Mouse (Mus musculus) heart, embryonic 15.5 days (tissue): Measurements from ENCODE around the gene Fam131a. TPM values are rescaled to one million over a fixed set of nuclear protein-coding genes. Genes with fewer than 3 reads are reported as not detected.

Experiments used
- ATAC-seq: fragments of 200-750 bp; cut with Nextera tagmentation; replicated peaks from 2 replicates; pipeline ENCODE4 v1.8.0; 2017; ENCODE audit warnings: low read depth, moderate TSS enrichment; ENCODE audit not compliant: insufficient number of reproducible peaks, insufficient read depth, low FRiP score
- H3K27ac ChIP-seq: fragments of 300-500 bp; sonication (generic); 2 replicates; pipeline ENCODE4 v1.5.1; 2015; ENCODE audit warnings: mild to moderate bottlenecking, inconsistent platforms
- H3K27me3 ChIP-seq: fragments of 300-500 bp; sonication (generic); 2 replicates; pipeline ENCODE4 v1.6.1; 2015; ENCODE audit warnings: inconsistent platforms
- H3K36me3 ChIP-seq: fragments of 300-500 bp; sonication (generic); 2 replicates; pipeline ENCODE4 v1.6.1; 2015; ENCODE audit warnings: mild to moderate bottlenecking, inconsistent platforms
- H3K4me1 ChIP-seq: fragments of 300-500 bp; sonication (generic); replicated peaks from 2 replicates; pipeline ENCODE4 v1.6.1; 2015; ENCODE audit warnings: inconsistent platforms
- H3K4me2 ChIP-seq: fragments of 300-500 bp; sonication (generic); 2 replicates; pipeline ENCODE4 v1.6.1; 2015; ENCODE audit warnings: inconsistent platforms, mild to moderate bottlenecking, moderate library complexity
- H3K4me3 ChIP-seq: fragments of 300-500 bp; sonication (generic); 2 replicates; pipeline ENCODE4 v1.5.1; 2015; ENCODE audit warnings: mild to moderate bottlenecking, inconsistent platforms
- H3K9ac ChIP-seq: fragments of 300-500 bp; sonication (generic); 2 replicates; pipeline ENCODE4 v1.6.1; 2015; ENCODE audit warnings: mild to moderate bottlenecking, inconsistent platforms
- H3K9me3 ChIP-seq: fragments of 300-500 bp; sonication (generic); replicated peaks from 2 replicates; pipeline ENCODE4 v1.6.1; 2016; ENCODE audit warnings: inconsistent platforms
- WGBS: fragments of 180-500 bp; shearing (Covaris S2); methylation state at CpG from one replicate; pipeline ENCODE4 v1.1.7; 2015; ENCODE audit warnings: mixed read lengths; 5-methylcytosine and 5-hydroxymethylcytosine counted together
- polyA plus RNA-seq: library from polyadenylated mRNA; unstranded; fragments of >200 nt; fragmentation: Nextera tagmentation; extraction: Ambion mirVana; gene quantifications from 2 replicates; pipeline ENCODE4 v1.2.1, GENCODE M21; 2015

The Fam131a gene
- polyA plus RNA-seq, 1 experiment from 2014 or later = 7.1 TPM

GRCm38 (mm10) chr16:20710370-20710769 lies 17.3 kb downstream of the Fam131a start:
- Histone ChIP-seq H3K4me2 (no peak overlapping the region), H3K4me3 (no peak overlapping the region), H3K9ac (no peak overlapping the region), H3K27ac (no peak overlapping the region), H3K36me3 (no peaks in the 10 kb centered on the region; the same call in 1 of the 2 replicates), H3K27me3 (no peaks in the 10 kb centered on the region), H3K4me1 (peaks cover 12% of the 10 kb centered on the region), H3K9me3 (no peaks in the 10 kb centered on the region)
- WGBS = 92% methylated on average over 11 of the region's 11 CpGs
- ATAC-seq = no peak

GRCm38 (mm10) chr16:20710810-20711209 lies 17.8 kb downstream of the Fam131a start:
- Histone ChIP-seq H3K4me3 (no peak overlapping the region), H3K9ac (no peak overlapping the region), H3K4me1 (peaks cover 17% of the 10 kb centered on the region), H3K27ac (no peak overlapping the region), H3K4me2 (no peak overlapping the region), H3K27me3 (no peaks in the 10 kb centered on the region), H3K36me3 (no peaks in the 10 kb centered on the region; the same call in 1 of the 2 replicates), H3K9me3 (no peaks in the 10 kb centered on the region)
- ATAC-seq = no peak
- WGBS = 83% methylated on average over 4 of the region's 4 CpGs

GRCm38 (mm10) chr16:20712190-20712589 lies 19.1 kb downstream of the Fam131a start:
- Histone ChIP-seq H3K4me2 (no peak overlapping the region), H3K4me1 (peaks cover 26% of the 10 kb centered on the region), H3K9me3 (no peaks in the 10 kb centered on the region), H3K27ac (no peak overlapping the region), H3K9ac (no peak overlapping the region), H3K27me3 (no peaks in the 10 kb centered on the region), H3K36me3 (no peaks in the 10 kb centered on the region; the same call in 1 of the 2 replicates), H3K4me3 (no peak overlapping the region)
- ATAC-seq = no peak
- WGBS = 73% methylated on average over 9 of the region's 9 CpGs

GRCm38 (mm10) chr16:20712889-20713288 lies 19.8 kb downstream of the Fam131a start:
- H3K36me3 ChIP-seq = no peaks in the 10 kb centered on the region; the same call in 1 of the 2 replicates
- H3K9me3 ChIP-seq = no peaks in the 10 kb centered on the region
- peaks cover 26% of the 10 kb centered on the region for H3K4me1 ChIP-seq
- no peak overlapping the region for H3K4me2 ChIP-seq
- WGBS = 62% methylated on average over 7 of the region's 7 CpGs
- ATAC-seq = no peak
- no peaks in the 10 kb centered on the region for H3K27me3 ChIP-seq
- H3K27ac ChIP-seq = no peak overlapping the region
- no peak overlapping the region for H3K9ac ChIP-seq
- no peak overlapping the region for H3K4me3 ChIP-seq

GRCm38 (mm10) chr16:20714307-20715080 lies 21.5 kb downstream of the Fam131a start:
- Histone ChIP-seq H3K4me2 (peak overlapping the region; percentile 97), H3K9ac (0 out of 2 replicates have a peak overlapping the region, but pooled peaks have one; percentile 83), H3K4me3 (0 out of 2 replicates have a peak overlapping the region, but pooled peaks have one; percentile 88)

GRCm38 (mm10) chr16:20715161-20715560 lies 22.1 kb downstream of the Fam131a start:
- Histone ChIP-seq H3K36me3 (peaks cover 3% of the 10 kb centered on the region; the same call in 1 of the 2 replicates), H3K4me3 (peak overlapping the region; percentile 88), H3K27ac (no peak overlapping the region), H3K27me3 (no peaks in the 10 kb centered on the region), H3K4me2 (peak overlapping the region; percentile 97), H3K9ac (peak overlapping the region; percentile 83), H3K9me3 (no peaks in the 10 kb centered on the region), H3K4me1 (peaks cover 33% of the 10 kb centered on the region)
- WGBS = 66% methylated on average over 2 of the region's 2 CpGs
- no peak for ATAC-seq

More at GRCm38 (mm10) chr16:20714307-20715080, 21.5 kb downstream of the Fam131a start:
- H3K4me1 ChIP-seq = peaks cover 33% of the 10 kb centered on the region
- H3K36me3 ChIP-seq = no peaks in the 10 kb centered on the region; the same call in 1 of the 2 replicates
- no peaks in the 10 kb centered on the region for H3K27me3 ChIP-seq
- 61% methylated on average over 11 of the region's 11 CpGs for WGBS
- H3K27ac ChIP-seq = no peak overlapping the region
- H3K9me3 ChIP-seq = no peaks in the 10 kb centered on the region
- no peak for ATAC-seq

GRCm38 (mm10) chr16:20715566-20715965 lies 22.5 kb downstream of the Fam131a start:
- peaks cover 7% of the 10 kb centered on the region; the same call in 1 of the 2 replicates for H3K36me3 ChIP-seq
- H3K27ac ChIP-seq = peak overlapping the region; percentile 93
- H3K4me3 ChIP-seq = peak overlapping the region; percentile 88
- 3% methylated on average over 12 of the region's 12 CpGs for WGBS
- H3K4me1 ChIP-seq = peaks cover 33% of the 10 kb centered on the region
- peak; percentile 2; the same call in 1 of the 2 replicates for ATAC-seq
- peak overlapping the region; percentile 97 for H3K4me2 ChIP-seq
- H3K9ac ChIP-seq = peak overlapping the region; percentile 83
- no peaks in the 10 kb centered on the region for H3K9me3 ChIP-seq
- no peaks in the 10 kb centered on the region for H3K27me3 ChIP-seq

- H3K36me3 ChIP-seq = peaks cover 9% of the 10 kb centered on the region; the same call in 1 of the 2 replicates
- H3K9me3 ChIP-seq = no peaks in the 10 kb centered on the region
- ATAC-seq = peak; percentile 82
- peaks cover 33% of the 10 kb centered on the region for H3K4me1 ChIP-seq
- H3K9ac ChIP-seq = peak overlapping the region; percentile 83
- H3K27ac ChIP-seq = peak overlapping the region; percentile 93
- no peaks in the 10 kb centered on the region for H3K27me3 ChIP-seq
- H3K4me3 ChIP-seq = peak overlapping the region; percentile 88
- H3K4me2 ChIP-seq = peak overlapping the region; percentile 97
- under 1% methylated on average over 60 of the region's 68 CpGs for WGBS
These were observed 23.2 kb downstream of the Fam131a start for GRCm38 (mm10) chr16:20715976-20716840.

GRCm38 (mm10) chr16:20716841-20717180 lies 23.8 kb downstream of the Fam131a start:
- Histone ChIP-seq H3K9me3 (no peaks in the 10 kb centered on the region), H3K4me2 (peak overlapping the region; percentile 97), H3K27ac (peak overlapping the region; percentile 93), H3K27me3 (no peaks in the 10 kb centered on the region), H3K4me3 (peak overlapping the region; percentile 88), H3K9ac (peak overlapping the region; percentile 83), H3K36me3 (peaks cover 9% of the 10 kb centered on the region; the same call in 1 of the 2 replicates), H3K4me1 (peaks cover 33% of the 10 kb centered on the region)
- no peak for ATAC-seq
- 4% methylated on average over 8 of the region's 8 CpGs for WGBS

GRCm38 (mm10) chr16:20717181-20717977 lies 24.3 kb downstream of the Fam131a start, which contains the start of the genes Polr2h and Clcn2:
Polr2h (plus strand) TSS chr16:20717665.
Clcn2 (minus strand) TSS chr16:20717746.
- Histone ChIP-seq H3K27me3 (no peaks in the 10 kb centered on the region), H3K27ac (peak within 1 kb of the TSS; percentile 93), H3K4me3 (peak within 1 kb of the TSS; percentile 88), H3K4me1 (peaks cover 33% of the 10 kb centered on the region), H3K9me3 (no peaks in the 10 kb centered on the region), H3K4me2 (peak within 1 kb of the TSS; percentile 97), H3K9ac (peak within 1 kb of the TSS; percentile 83), H3K36me3 (peaks cover 9% of the 10 kb centered on the region; the same call in 1 of the 2 replicates)
- ATAC-seq = peak; percentile 83
- under 1% methylated on average over 62 of the region's 62 CpGs for WGBS
